Mouse (Mus musculus) lung, postnatal 0 days (tissue): ENCODE results near the gene Isg20. TPM values are rescaled to one million over a fixed set of nuclear protein-coding genes. Genes with fewer than 3 reads are reported as not detected.

Source experiments
- ATAC-seq: fragments of 200-750 bp; cut with Nextera tagmentation; 2 replicates; pipeline ENCODE4 v1.8.0; 2017; ENCODE audit warnings: moderate library complexity
- DNase-seq: peaks from one replicate; pipeline ENCODE4 v3.0.0-alpha.2; 2016; ENCODE audit warnings: low spot score
- H3K27ac ChIP-seq: fragments of 300-500 bp; sonication (generic); 2 replicates; pipeline ENCODE4 v1.5.1; 2014; ENCODE audit warnings: antibody characterized with exemption, mild to moderate bottlenecking, low read length, mixed read lengths
- H3K27me3 ChIP-seq: fragments of 300-500 bp; sonication (generic); replicated peaks from 2 replicates; pipeline ENCODE4 v1.6.1; 2014; ENCODE audit warnings: low read length, mixed read lengths; ENCODE audit not compliant: insufficient read depth
- H3K36me3 ChIP-seq: fragments of 300-500 bp; sonication (generic); 2 replicates; pipeline ENCODE4 v1.6.1; 2014; ENCODE audit warnings: low read length, mixed read lengths; ENCODE audit not compliant: insufficient read depth
- H3K4me1 ChIP-seq: fragments of 300-500 bp; sonication (generic); 2 replicates; pipeline ENCODE4 v1.6.1; 2014; ENCODE audit warnings: antibody characterized with exemption, low read depth, low read length, mixed read lengths; ENCODE audit not compliant: insufficient read depth
- H3K4me2 ChIP-seq: fragments of 300-500 bp; sonication (generic); replicated peaks from 2 replicates; pipeline ENCODE4 v1.6.1; 2014; ENCODE audit warnings: low read depth, mild to moderate bottlenecking, low read length, moderate library complexity, mixed read lengths
- H3K4me3 ChIP-seq: fragments of 300-500 bp; sonication (generic); 2 replicates; pipeline ENCODE4 v1.5.1; 2014; ENCODE audit warnings: low read depth, low read length
- H3K9ac ChIP-seq: fragments of 300-500 bp; sonication (generic); replicated peaks from 2 replicates; pipeline ENCODE4 v1.6.1; 2014; ENCODE audit warnings: low read depth, mild to moderate bottlenecking
- H3K9me3 ChIP-seq: fragments of 300-500 bp; sonication (generic); 2 replicates; pipeline ENCODE4 v1.6.1; 2016; ENCODE audit warnings: low read length, mixed read lengths
- CTCF ChIP-seq: IDR thresholded peaks from 2 replicates; pipeline ENCODE4 v1.5.1; 2016; ENCODE audit warnings: antibody characterized with exemption, mild to moderate bottlenecking
- EP300 ChIP-seq: IDR thresholded peaks from 2 replicates; pipeline ENCODE4 v1.6.1; 2016; ENCODE audit warnings: antibody characterized with exemption, mild to moderate bottlenecking, control low read depth
- WGBS: fragments of 180-500 bp; shearing (Covaris S2); extraction: QIAGEN DNeasy Blood & Tissue Kit; methylation state at CpG from one replicate; pipeline ENCODE4 v1.1.7; 2014; 5-methylcytosine and 5-hydroxymethylcytosine counted together
- polyA plus RNA-seq: library from polyadenylated mRNA; unstranded; fragments of >200 nt; fragmentation: Nextera tagmentation; extraction: Ambion mirVana; gene quantifications from 2 replicates; pipeline ENCODE4 v1.2.1, GENCODE M21; 2015

The Isg20 gene
- polyA plus RNA-seq, 1 experiment from 2014 or later: 31.0 TPM

GRCm38 (mm10) chr7:78940971-78941370 is 27.7 kb downstream of the Isg20 start:
- Histone ChIP-seq H3K9ac (no peak overlapping the region), H3K4me3 (no peak overlapping the region), H3K4me1 (no peaks in the 10 kb centered on the region), H3K27ac (no peak overlapping the region), H3K4me2 (no peak overlapping the region), H3K36me3 (no peaks in the 10 kb centered on the region), H3K9me3 (no peaks in the 10 kb centered on the region), H3K27me3 (no peaks in the 10 kb centered on the region)
- TF ChIP-seq EP300: no peak
- no peak for TF ChIP-seq CTCF
- ATAC-seq (no peak), DNase-seq (no peak)
- WGBS: 69% methylated on average over 3 of the region's 3 CpGs

GRCm38 (mm10) chr7:78942544-78942943 is 29.3 kb downstream of the Isg20 start:
- H3K9me3 ChIP-seq: no peaks in the 10 kb centered on the region
- no peaks in the 10 kb centered on the region for H3K4me1 ChIP-seq
- H3K9ac ChIP-seq: no peak overlapping the region
- 83% methylated on average over 2 of the region's 2 CpGs for WGBS
- no peak overlapping the region for H3K4me2 ChIP-seq
- H3K4me3 ChIP-seq: no peak overlapping the region
- TF ChIP-seq CTCF: no peak
- H3K27me3 ChIP-seq: no peaks in the 10 kb centered on the region
- ATAC-seq (no peak), DNase-seq (no peak)
- H3K36me3 ChIP-seq: no peaks in the 10 kb centered on the region
- no peak overlapping the region for H3K27ac ChIP-seq

- H3K9ac ChIP-seq: no peak overlapping the region
- TF ChIP-seq CTCF (no peak), EP300 (no peak)
- no peaks in the 10 kb centered on the region for H3K36me3 ChIP-seq
- H3K4me2 ChIP-seq: peak overlapping the region; percentile 44
- no peak overlapping the region for H3K4me3 ChIP-seq
- no peaks in the 10 kb centered on the region for H3K27me3 ChIP-seq
- ATAC-seq (peak; percentile 49; the same call in 1 of the 2 replicates), DNase-seq (peak; percentile 6)
- H3K9me3 ChIP-seq: no peaks in the 10 kb centered on the region
- no peaks in the 10 kb centered on the region for H3K4me1 ChIP-seq
- H3K27ac ChIP-seq: no peak overlapping the region
- WGBS: 22% methylated on average over 11 of the region's 11 CpGs
Observed at GRCm38 (mm10) chr7:78953886-78954572, 40.8 kb downstream of the Isg20 start.

GRCm38 (mm10) chr7:78954619-78955018 is 41.4 kb downstream of the Isg20 start:
- WGBS: 71% methylated on average over 6 of the region's 6 CpGs
- Histone ChIP-seq H3K9ac (no peak overlapping the region), H3K36me3 (no peaks in the 10 kb centered on the region), H3K4me1 (no peaks in the 10 kb centered on the region), H3K27ac (no peak overlapping the region), H3K4me2 (no peak overlapping the region), H3K9me3 (no peaks in the 10 kb centered on the region), H3K27me3 (no peaks in the 10 kb centered on the region), H3K4me3 (no peak overlapping the region)
- TF ChIP-seq EP300 (no peak), CTCF (no peak)
- DNase-seq (no peak), ATAC-seq (no peak)

GRCm38 (mm10) chr7:78955086-78955485 is 41.9 kb downstream of the Isg20 start:
- no peaks in the 10 kb centered on the region for H3K4me1 ChIP-seq
- DNase-seq (no peak), ATAC-seq (no peak)
- H3K36me3 ChIP-seq: no peaks in the 10 kb centered on the region
- TF ChIP-seq CTCF: no peak
- no peak for TF ChIP-seq EP300
- WGBS: 80% methylated on average over 6 of the region's 6 CpGs
- H3K9ac ChIP-seq: no peak overlapping the region
- H3K27me3 ChIP-seq: no peaks in the 10 kb centered on the region
- H3K9me3 ChIP-seq: no peaks in the 10 kb centered on the region
- H3K4me2 ChIP-seq: no peak overlapping the region
- H3K4me3 ChIP-seq: no peak overlapping the region
- no peak overlapping the region for H3K27ac ChIP-seq

- no peak for DNase-seq
- WGBS: 59% methylated on average over 6 of the region's 6 CpGs
Observed at GRCm38 (mm10) chr7:78958499-78959073, 45.4 kb downstream of the Isg20 start.

More at GRCm38 (mm10) chr7:78958499-78959073, 45.4 kb downstream of the Isg20 start:
- TF ChIP-seq EP300: no peak
- H3K9ac ChIP-seq: no peak overlapping the region
- no peaks in the 10 kb centered on the region for H3K36me3 ChIP-seq
- no peak overlapping the region for H3K4me2 ChIP-seq
- no peak overlapping the region for H3K27ac ChIP-seq
- H3K4me3 ChIP-seq: no peak overlapping the region
- H3K27me3 ChIP-seq: no peaks in the 10 kb centered on the region
- ATAC-seq: no peak
- H3K9me3 ChIP-seq: no peaks in the 10 kb centered on the region
- H3K4me1 ChIP-seq: no peaks in the 10 kb centered on the region
